16 mouse cellular contexts compared by ENCODE assay signal in the genomic region with DNA sequence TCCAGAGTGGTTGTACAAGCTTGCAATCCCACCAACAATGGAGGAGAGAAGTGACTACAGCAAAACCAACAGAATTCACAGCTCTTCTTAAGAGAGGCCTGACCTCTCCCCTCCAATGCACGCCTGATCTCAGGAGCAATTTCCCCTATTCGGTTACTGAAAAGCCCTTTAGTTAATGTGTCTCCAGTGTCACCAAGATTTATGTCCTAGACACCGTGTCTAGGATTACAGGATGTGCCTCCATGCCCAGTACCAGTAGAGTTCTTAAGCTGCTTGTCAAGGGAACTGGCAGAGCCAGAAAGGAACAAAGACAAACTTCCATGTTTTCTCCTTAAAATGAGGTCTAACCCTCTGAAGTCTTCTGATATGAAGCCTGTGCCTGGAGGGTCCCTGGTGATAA.
"Had no signal": no experiment of that assay in that cellular context is flagged by ENCODE, and none has a peak within 500 bp of the region (broad histone marks: within the 10 kb centered on the region; RNA-seq: fewer than 3 reads in every experiment).

No protein-coding gene starts in this region.

- H3K9me3 ChIP-seq: limb, embryonic 15.5 days; liver, embryonic 13.5 days; lung, embryonic 15.5 days; midbrain, embryonic 10.5 days; midbrain, embryonic 15.5 days; neural tube, embryonic 13.5 days had no signal

- H3K4me2 ChIP-seq: limb, embryonic 15.5 days; liver, embryonic 13.5 days; lung, embryonic 15.5 days; midbrain, embryonic 15.5 days; neural tube, embryonic 13.5 days had no signal

- H3K27ac ChIP-seq: layer of hippocampus, adult 2 months; limb, embryonic 15.5 days; lung, embryonic 15.5 days; midbrain, embryonic 10.5 days; midbrain, embryonic 15.5 days; neural tube, embryonic 13.5 days had no signal

- H3K4me1 ChIP-seq: limb, embryonic 15.5 days; liver, embryonic 13.5 days; midbrain, embryonic 15.5 days; neural tube, embryonic 13.5 days had no signal

- ATAC-seq: hindbrain, embryonic 16.5 days; inflammation-experienced regulatory T-cells, adult 6 months; intestine, postnatal 0 days; liver, postnatal 0 days; midbrain, embryonic 15.5 days had no signal

- H3K36me3 ChIP-seq: limb, embryonic 15.5 days; liver, embryonic 13.5 days; lung, embryonic 15.5 days; midbrain, embryonic 10.5 days; midbrain, embryonic 15.5 days; neural tube, embryonic 13.5 days had no signal

- H3K4me3 ChIP-seq: layer of hippocampus, adult 2 months; limb, embryonic 15.5 days; liver, embryonic 13.5 days; lung, embryonic 15.5 days; midbrain, embryonic 10.5 days; midbrain, embryonic 15.5 days; neural tube, embryonic 13.5 days had no signal

- H3K9ac ChIP-seq: limb, embryonic 15.5 days; liver, embryonic 13.5 days; liver, postnatal 0 days; lung, embryonic 15.5 days; midbrain, embryonic 15.5 days; neural tube, embryonic 13.5 days had no signal

- DNase-seq: kidney, postnatal 36 days; liver, embryonic 13.5 days; liver, postnatal 0 days; lung, postnatal 14 days; retina, postnatal 1 day; right cerebral cortex, postnatal 14 days; thymus, postnatal 36 days had no signal

- H3K27me3 ChIP-seq: limb, embryonic 15.5 days; liver, embryonic 13.5 days; lung, embryonic 15.5 days; midbrain, embryonic 15.5 days; neural tube, embryonic 13.5 days had no signal
